Mouse (Mus musculus) kidney, adult 9 months (tissue): ENCODE measurements around the gene Edn2.

Experiments used
- DNase-seq: peaks from one replicate; pipeline ENCODE4 v3.0.0; 2022

Gene Edn2

DNA sequence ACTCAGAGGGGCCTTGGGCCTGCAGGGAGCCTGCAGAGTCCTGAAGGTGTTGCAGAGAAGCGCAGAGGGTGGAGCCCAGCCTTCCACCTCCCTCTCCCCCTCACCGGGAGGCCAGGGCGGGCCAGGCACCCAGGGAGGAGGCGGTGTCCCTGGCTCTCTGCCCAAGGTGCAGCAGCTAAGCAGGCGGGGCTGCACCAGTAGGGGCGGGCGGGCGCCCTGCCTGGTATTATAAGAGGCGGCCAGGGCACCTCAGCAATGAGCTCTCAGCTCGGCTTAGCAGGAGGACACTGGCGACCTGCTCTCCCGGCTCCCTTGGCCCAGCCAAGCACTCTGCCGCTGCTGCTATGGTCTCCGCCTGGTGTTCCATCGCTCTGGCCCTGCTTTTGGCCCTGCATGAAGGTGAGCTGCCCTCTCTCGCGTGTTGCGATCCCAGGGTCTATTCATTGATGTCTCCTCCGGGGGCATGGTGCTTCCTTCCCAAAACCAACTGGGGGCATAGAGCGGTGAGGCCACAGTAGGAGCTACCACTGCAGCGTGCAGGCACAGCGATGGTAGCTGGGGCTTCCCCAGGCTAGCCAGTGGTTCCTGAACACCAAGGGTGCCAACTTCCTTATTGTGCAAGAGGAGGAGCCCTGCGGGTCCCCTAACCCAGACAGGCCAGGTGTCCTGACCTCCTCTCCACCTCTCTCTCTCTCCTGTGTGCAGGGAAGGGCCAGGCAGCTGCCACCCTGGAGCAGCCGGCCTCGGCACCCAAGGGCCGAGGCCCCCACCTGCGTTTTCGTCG lies at the start of gene Edn2:
Gene Edn2 (plus strand): TSS at position 41 of the 784 bp plus-strand sequence.
- peak; percentile 91 for DNase-seq

DNA sequence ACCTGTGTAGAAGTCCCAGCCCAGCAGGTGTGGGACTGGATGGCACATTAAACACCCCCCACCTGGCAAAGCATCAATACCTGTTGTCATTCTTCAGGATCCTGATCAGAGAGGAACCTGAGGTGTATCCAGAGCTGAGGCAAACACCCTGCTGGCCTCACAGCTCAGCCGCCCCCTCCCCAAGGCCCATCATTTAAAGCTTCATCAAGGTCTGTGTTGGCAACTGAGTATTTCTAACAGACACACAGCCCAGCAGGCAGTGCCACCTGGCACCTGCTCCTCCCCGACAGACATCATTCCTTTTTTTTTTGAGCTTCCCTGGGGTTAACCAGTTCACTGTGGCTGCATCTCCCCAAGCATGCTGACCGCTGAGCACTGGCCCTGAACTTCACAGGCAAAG lies 45.5 kb upstream of the Edn2 start:
- DNase-seq: no peak

DNA sequence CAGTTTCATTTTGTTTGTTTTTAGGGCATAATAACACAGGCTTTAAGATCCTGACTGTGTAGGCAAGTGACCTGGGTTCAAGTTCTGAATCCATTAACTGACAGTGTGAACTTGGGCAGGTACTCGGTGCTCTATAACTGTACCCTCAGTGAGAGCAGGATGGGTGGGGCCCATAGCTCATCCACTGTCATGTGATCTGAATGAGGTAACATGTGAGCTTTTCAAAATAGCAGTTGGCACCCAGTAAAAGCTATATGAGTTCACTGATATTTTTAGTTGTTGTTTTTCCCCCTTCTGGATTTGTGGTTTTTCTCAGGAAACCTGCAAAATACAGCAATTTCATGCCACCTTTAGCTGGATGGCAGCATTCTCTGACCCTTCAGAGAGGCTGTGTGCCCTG lies 44.7 kb upstream of the Edn2 start:
- no peak for DNase-seq

DNA sequence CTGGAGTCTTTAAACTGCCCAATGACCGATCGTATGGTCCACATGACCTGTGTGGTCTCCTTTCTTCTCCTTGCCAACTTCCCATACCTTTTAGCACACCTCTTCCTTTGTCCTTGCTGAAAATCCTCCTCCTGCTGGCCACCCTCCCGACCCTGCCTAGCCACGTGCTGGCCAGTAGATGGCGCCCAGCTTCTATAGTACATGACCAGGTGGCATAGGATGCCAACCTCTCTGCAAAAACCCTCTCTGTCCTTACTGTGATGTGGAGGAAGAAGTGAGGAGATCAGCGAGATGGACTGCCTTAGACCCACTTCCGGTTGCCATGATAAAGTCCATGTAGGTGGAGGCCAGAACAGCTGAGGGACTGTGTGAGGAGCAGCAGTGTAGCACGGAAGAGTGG lies 40.7 kb upstream of the Edn2 start:
- DNase-seq: peak; percentile 64

DNA sequence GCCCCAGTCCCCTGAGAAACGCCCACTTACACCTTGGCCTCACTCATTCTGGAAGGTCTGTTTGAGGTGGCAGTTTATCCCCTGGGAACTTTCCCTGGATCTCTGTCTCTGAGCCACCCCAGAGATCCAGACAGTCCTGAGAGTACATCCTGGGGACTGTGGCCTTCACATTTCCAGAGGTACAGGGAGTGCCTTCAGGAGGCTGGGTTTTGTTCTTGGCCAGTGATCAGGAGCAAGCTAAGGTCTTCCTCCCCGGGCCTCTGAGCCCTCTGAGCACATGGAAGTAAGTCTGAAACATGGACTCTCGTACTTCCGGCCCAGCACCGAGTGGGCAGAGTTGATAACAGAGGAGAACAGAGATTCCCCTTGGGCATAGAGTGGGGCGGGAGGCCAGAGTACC lies 36.4 kb upstream of the Edn2 start:
- DNase-seq: no peak

DNA sequence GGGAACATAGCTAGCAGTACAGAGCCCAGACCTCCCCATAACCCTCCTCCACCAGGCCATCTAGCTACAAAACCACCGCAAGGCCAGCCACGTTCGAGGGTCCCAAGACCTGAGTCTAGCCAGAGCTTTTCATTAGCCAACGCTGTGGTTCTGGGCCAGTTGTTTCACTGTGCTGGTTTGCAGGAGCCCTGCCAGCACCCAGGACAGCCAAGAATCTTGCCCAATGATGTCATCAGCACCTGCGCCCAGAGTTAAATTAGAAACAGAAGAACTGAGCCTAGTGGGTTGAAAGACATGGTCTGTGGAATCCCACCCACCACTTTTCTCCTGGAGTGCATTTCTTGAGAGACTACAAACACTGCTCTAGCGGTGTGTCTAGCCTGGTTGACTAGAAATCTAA lies 35.0 kb upstream of the Edn2 start:
- no peak for DNase-seq

DNA sequence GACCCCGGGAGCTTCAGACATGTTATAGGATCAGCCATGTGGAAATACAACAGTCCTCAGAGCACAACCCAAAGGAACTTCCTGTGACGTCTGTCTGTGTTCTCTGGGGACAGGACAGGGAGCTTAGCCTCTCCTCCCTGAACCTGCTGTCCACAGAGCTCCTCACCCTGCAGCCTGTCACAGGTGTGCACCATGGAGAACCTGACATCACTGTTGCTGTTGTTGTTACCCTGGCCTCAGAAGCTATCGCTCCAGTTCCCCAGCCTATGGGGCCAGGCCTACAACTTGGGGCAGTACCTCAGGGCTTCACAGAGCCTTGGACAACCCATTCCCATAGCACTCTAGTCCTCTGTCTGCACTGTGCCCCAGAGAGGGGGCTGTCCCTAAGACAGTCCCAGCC lies 33.7 kb upstream of the Edn2 start:
- no peak for DNase-seq

DNA sequence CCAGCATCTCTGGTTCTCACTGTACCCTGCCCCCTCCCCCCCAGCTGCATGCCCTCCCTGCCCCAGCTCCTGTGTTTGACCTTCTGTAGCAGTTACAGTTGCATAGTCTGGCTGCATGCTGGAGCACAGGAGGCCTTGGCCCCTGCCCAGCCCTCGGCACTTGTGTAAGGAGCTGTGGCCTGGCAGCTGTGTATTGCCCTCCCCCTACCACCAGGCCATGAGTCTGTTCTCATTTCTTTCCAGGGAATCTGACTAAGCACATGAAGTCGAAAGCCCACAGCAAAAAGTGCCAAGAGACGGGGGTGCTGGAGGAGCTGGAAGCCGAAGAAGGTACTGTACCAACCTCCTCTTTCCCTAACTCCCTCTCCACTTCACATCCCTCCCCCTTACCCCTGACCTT lies 33.0 kb upstream of the Edn2 start:
- DNase-seq: no peak

DNA sequence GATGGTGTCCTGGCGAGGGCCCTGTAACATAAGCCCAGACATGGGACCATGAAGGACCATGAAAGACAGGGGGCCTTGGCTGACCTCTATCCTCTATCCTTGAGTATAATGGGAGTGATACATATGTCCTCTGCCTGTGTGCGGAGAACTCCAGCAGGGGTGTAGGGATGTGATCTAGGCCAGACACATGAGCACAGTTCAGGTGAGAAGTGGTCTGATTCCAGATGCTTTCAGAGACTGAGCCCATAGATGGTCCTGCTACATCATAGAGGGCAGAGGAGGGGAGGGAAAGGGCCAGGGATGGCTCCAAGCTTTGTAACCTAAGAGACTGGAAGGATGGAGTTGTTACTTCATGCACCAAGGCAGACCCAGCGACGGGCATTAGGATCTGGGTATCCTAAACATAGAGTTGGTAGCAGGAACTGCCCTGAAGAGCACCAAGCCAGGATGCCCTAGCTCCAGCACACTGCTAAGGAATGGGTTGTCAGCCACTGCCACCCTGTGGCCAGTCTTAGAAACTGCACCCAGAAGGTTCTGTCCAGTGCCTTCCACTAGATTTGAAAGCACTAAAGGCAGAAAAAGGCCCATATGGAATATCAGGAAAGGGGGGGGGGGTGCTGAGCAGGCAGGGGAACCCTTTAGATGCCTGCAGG lies 31.6 kb upstream of the Edn2 start:
- peak; percentile 44 for DNase-seq

DNA sequence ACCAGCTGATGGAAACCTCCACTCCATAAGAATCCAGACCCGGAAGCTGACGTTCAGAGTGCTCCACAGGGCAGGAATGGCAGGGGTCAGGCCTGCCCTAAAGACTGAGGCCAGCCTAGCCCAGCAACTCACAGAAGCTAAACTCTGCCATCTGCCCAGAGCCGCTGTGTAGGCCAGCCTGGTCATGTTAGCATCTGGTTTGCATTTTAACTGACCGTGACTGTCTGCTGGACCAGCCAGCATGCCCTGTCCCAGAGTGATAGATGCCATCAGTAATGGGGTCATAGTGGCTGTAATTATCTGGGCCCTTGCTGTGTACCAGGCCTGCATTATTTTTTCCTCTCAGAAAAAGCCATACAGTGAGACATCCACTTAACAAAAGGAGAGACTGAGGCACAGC lies 30.1 kb upstream of the Edn2 start:
- no peak for DNase-seq

DNA sequence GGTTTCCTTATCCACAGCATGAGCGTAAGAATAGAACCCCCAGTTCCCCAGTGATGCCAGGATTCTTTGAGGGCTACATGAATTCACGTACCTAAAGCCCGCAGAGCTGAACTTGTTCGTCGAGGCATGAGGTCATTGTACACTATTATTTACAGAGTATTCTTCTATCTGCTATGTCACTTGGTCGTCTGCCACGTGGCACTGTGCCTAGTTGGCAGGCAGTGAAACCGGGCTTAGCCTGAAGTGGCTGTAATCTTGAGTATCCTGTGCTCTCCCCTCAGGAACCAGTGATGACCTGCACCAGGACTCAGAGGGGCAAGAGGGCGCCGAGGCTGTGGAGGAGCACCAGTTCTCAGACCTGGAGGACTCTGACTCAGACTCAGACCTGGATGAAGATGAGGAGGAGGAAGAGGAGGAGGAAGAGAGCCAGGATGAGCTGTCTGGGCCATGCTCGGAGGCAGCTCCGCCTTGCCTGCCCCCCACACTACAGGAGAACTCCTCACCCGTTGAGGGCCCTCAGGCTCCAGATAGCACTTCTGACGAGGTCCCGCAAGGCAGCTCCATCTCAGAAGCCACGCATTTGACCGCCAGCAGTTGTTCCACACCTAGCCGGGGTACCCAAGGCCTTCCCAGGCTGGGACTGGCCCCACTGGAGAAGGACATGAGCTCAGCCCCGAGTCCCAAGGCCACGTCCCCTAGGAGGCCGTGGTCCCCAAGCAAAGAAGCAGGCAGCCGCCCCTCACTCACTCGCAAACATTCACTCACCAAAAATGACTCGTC lies 29.4 kb upstream of the Edn2 start:
- DNase-seq: peak; percentile 66

DNA sequence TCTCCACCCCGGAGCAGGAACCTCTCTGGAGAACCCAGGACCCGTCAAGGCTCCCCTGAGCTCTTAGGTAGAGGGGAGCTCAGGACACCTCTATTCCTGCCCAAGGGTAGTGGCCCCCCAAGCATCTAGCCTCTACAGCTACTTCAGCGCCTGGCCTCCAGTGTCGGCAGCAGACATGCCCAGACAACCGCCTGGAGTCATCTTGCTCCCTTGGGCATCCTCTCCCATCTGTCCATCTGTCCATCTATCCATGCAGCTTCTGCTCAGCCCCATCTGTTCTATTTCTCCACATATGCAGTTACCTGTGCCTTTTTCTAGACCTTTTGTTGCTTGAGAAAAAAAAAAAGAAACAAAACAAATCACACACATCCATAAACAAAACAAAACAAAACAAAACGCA lies 26.8 kb upstream of the Edn2 start:
- no peak for DNase-seq

DNA sequence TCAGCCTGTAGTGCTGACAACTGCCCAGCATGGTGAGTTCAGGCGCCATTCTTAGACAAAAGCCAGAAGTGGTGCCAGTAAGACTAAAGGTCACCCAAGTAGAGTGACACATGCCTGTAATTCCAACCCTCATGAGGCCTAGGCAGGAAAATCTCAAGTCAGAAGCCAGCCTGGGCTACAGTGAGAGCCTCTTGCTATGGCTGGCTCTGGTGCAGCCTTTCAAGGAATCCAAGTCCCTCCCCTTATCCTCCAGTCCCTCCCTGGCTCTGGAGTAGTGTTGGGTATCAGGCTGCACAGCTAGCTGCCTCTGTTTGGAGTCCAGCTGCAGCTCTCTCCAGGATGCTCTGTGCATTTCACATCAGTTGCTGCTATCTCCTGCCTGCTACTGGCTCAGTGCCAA lies 19.2 kb upstream of the Edn2 start:
- no peak for DNase-seq

DNA sequence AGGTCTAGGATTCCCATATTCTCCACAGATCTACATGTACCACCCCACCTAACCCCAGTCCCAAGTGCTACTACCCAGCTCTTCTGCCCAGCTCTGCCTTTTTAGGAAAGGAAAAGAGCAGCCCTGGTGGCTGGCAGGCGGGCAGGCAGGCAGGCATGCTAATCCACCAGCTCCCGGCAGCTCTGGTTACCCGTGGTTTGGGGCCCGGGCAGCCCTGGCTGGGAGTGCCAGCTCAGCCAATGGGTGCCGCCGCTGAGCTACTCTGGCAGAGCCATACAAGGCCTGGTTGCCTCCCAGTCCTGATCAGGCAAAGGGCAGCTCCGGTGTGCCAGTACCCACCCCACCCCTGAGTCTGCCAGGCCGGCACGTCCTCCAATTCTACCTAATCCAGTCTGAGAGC lies 18.1 kb upstream of the Edn2 start:
- DNase-seq: no peak

DNA sequence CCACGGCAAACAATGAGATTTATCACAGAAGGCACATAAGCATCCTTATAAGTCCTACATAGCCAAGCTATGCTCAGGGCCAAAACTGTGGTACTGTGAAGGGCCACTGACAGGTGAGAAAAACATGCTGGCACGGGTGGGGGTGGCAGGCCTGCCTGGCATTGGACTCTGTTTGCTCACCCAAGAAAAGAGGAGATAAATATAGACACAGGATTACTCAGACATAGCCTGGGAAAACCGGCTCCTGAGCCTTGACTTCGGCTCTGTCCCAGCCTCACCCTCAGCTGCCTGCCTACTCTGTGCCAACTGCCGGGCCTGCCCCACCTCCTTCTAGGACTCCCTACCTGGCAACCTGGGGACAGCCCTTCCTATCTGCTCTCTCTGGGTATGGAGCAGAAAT lies 16.7 kb upstream of the Edn2 start:
- DNase-seq: no peak

DNA sequence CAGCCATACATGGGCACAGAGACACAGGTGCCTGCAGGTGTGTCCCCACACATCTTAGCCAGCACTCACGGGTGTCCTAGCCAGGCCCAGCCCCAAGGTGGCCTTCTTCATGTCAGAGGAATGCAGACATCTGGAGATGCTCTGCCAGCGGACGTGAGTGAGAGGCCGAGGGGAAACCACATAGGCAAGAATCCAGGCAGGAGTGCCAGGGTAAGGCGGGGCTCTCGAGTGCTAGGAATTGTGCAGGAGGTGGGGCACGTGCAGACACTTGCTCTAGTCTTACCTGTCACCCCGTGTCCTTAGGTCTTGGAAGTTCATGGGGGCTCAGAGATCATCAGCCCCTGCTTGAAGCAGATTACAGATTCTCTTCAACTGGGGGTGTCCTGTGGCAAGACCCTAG lies 15.1 kb upstream of the Edn2 start:
- no peak for DNase-seq

DNA sequence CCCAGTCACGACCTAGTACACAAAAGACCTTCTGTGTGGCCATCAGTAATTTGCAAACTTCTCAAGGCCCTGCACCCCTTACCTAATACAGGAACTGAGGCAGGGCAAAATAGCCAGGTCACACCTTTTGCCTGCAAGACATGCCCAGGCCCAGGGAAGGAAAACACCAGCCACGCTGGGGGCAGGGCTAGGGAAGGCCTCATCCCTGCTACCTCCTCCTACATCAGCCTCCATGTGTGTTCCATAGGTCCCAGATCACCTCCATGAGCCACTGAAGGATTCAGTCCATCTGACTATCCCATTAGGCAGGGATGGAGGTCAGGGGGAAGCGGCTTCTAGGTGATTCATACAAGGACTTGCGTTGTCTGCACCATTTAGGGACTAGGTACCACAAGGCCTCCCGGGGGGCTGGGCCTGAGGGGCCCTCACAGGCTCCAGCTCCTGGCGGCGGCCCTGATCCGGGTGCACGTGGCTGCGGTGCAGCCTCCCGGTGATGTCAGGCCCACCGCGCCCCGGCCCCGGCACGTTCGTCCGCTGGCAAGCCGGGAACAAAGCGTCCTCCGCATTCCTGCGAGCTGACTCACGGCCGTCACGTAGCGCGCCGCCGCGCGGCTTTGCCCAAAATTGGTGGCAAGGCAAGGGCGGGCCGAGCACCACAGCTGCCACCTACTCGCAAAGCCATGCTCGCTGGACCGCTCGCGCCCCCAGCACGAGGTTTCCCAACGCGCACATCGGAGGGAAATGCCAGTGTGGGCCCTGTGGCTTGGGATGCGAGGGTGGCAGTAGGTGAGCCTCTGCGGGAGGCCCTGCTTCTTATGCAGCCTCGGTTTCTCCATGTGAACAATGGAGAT lies 12.5 kb upstream of the Edn2 start:
- peak; percentile 38 for DNase-seq

DNA sequence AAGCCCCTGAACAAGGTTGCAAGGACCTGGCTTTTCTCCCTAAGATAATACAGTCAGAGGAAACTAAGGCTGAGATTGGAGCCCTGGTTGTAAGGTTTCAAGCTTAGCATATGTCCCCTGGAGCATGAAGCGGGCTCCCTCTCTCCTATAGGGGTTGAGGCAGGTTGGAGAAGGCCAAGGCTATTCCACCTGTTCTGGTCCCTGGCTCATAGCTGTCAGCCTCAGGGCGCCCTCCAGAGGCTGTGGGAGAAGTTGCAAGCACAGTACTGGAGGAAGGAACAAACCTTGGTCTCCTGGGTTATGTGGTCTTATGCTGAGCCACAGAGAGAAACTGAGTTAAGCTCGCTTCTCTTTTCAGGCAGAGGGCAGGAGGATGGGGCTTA lies 11.9 kb upstream of the Edn2 start:
- DNase-seq: no peak

DNA sequence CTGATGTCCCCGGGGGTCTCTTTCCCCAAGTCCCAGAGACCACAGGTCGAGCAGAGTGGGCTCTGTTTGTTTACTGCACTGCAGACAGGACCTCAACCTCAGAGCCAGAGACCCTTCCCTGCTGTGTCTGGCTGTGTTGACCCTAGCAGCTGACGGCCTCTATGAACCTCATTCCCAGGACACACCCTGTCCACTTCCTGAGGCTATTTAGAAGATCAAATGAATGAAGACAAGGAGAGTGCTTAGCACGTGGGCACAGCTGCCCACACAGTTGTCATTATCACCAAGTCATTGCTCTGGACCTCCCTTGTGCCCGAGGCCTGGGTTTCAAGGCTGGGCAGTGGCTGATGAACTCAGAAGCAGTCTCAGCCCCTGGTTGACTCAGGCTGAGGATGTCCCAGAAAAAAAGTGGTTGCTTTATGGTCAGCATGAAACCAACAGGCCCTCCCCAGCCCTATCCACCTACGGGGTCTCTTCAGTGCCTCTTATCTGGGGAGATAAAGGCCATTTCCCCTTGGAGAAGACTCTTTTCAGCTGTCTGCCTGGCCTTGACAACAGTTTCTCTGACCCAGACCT lies 10.6 kb upstream of the Edn2 start:
- no peak for DNase-seq

DNA sequence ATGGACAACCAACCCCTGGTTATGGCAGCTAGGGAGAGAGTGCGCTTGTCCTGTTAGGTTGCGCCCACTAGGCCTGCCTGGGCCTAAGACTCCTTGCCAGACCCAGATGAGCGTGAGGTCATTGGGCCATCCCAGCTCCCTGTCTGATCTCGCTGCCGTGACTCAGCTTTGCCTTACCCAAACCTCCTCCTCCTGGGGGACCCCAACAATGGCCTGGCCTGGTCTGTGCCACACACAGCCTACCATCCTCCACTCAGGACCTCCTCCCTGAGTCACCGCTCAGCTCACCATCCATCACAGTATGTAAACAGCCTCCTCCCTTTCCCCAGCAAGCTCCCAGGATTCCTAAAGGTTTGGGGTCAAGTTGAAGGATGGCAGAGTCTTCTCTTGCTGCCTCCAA lies 9.1 kb upstream of the Edn2 start:
- no peak for DNase-seq

DNA sequence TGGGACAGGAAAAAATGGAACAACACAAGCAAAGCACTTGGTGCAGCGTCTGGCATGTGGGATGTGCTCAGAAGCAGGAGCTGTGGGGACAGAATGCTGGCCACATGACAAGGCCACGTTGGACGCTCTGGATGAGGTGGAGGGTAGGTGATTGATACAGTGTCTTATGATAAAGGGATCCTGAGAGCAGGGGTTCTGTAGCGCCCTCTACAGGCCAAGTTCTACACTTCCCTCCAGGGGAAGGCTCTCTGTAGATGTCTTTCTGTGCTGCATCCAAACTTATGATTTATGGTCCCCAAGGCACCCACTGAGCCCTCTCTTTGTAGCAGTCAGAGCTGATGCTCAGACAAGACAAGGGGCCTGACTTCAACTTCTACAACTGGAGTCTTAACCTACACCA lies 8.4 kb upstream of the Edn2 start:
- no peak for DNase-seq

DNA sequence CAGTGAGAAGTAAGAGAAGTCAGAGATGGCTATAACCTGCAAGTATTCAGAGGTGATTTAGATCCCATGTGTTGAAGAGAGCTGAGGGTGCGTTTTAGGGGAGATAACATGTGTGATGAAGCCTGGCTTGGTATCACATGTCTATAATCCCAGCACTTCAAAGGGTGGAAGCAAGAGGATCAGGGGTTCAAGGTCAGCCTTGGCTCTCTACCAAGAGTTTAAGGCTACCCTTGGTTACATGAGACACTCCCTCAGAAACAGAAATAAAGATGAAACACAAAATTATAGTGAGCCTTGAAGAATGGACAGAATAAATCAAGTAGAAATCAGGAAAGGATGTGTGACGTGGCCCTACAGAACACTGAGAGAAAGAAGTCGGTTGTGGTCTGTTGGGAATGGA lies 7.3 kb upstream of the Edn2 start:
- DNase-seq: no peak
